Comparison of ENCODE assay signal across 8 mouse cellular contexts in the genomic region with DNA sequence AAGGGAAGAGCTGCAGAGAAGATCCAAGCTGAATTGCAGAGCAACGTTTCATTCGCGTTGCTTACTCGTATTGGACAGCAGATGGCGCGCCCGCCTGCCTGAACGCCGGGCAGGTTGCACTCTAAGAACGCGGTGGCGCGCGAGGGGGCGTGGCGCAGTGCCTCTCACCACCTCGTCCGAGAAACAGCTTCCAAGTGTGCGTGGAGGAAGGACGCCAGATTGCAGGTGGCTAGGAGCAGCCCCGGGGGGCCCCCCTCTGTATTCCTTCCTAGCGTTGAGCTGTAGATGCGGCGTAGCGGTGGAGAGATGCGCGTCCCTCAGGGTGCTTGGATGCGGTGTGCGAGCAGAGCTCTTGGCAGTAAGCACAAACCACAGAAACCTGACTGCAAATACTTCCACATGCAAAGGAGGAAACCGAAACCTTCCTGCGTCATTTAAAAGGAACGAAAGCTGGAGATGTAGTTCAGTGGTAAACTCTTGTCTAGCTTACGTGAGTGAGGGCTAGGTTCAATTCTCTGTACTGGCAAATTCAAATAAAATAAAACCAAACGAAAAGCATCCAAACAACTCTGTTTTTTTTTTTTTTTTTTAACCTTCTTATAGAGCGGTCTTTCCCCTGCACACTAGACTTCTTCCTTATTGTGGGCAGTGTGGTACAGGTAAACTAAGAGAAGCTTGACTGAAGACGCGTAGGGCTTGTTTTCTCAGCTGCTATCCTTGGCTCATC. TPM values are rescaled to one million over a fixed set of nuclear protein-coding genes. Genes with fewer than 3 reads are reported as not detected.
DNase-seq lines count a peak whose midpoint lies in the region; ATAC-seq and TF ChIP-seq lines count a peak whose summit lies in the region.

No protein-coding gene starts in this region.

- DNase-seq in 416B (ENCODE audit: low read depth): peak; percentile 80
- peak; percentile 79 to 84 for DNase-seq in adrenal gland, postnatal 36 days
- DNase-seq in heart, adult 2 months: peak; percentile 76
- DNase-seq in kidney, adult 8-10 months: peak; percentile 56 to 72
- peak; percentile 95 for DNase-seq in midbrain, embryonic 14.5 days
- peak; percentile 56 to 68 for DNase-seq in spleen, adult 2 months (ENCODE audit: low read depth in 1 of 2, low spot score in 2 of 2)

- ATAC-seq in embryonic facial prominence, embryonic 13.5 days (ENCODE audit: insufficient number of reproducible peaks, insufficient read depth, low FRiP score, low TSS enrichment, low read depth): peak; percentile 83
- ATAC-seq in limb, embryonic 12.5 days (ENCODE audit: insufficient number of reproducible peaks, insufficient read depth, low FRiP score, low TSS enrichment, low read depth): no peak
- ATAC-seq in midbrain, embryonic 14.5 days (ENCODE audit: low FRiP score, low TSS enrichment): peak; percentile 84

- intact Hi-C loops in heart, adult 2 months (cut with DNase I): loop anchor here (1.0 to 5.0 kb wide), 3 partner anchors 350 to 686 kb away; no protein-coding TSS in a partner anchor

- no peaks in the 10 kb centered on the region for H3K9me3 ChIP-seq in embryonic facial prominence, embryonic 13.5 days
- H3K9me3 ChIP-seq in limb, embryonic 12.5 days: no peaks in the 10 kb centered on the region
- no peaks in the 10 kb centered on the region for H3K9me3 ChIP-seq in midbrain, embryonic 14.5 days (ENCODE audit: control insufficient read depth, low read length)

- no peak overlapping the region for H3K9ac ChIP-seq in embryonic facial prominence, embryonic 13.5 days
- H3K9ac ChIP-seq in heart, adult 2 months (ENCODE audit: low read depth, low read length): no peak overlapping the region
- H3K9ac ChIP-seq in limb, embryonic 12.5 days (replicated peaks): peak overlapping the region; percentile 47; the same call in 1 of the 2 replicates
- H3K9ac ChIP-seq in midbrain, embryonic 14.5 days (replicated peaks; ENCODE audit: low read length): peak overlapping the region; percentile 59

- TF ChIP-seq CTCF in heart, adult 2 months (IDR thresholded peaks at IDR 0.05): peak; percentile 87
- TF ChIP-seq CTCF in spleen, adult 2 months (IDR thresholded peaks at IDR 0.05; ENCODE audit: extremely low read depth, insufficient read depth, insufficient read length, insufficient replicate concordance): peak; percentile 75; the same call in 1 of the 2 replicates

- WGBS in embryonic facial prominence, embryonic 13.5 days: 5% methylated on average over 37 of the region's 37 CpGs
- WGBS in heart, adult 2 months: 6% methylated on average over 37 of the region's 37 CpGs
- 6% methylated on average over 37 of the region's 37 CpGs for WGBS in limb, embryonic 12.5 days
- 6% methylated on average over 37 of the region's 37 CpGs for WGBS in midbrain, embryonic 14.5 days
- WGBS in spleen, adult 2 months: under 1% methylated on average over 37 of the region's 37 CpGs

- TF ChIP-seq POLR2A in heart, adult 2 months (IDR thresholded peaks at IDR 0.05; ENCODE audit: insufficient read depth, low read depth, low read length): no peak
- TF ChIP-seq POLR2A in spleen, adult 2 months (IDR thresholded peaks at IDR 0.05; ENCODE audit: low read depth, low read length): no peak

- H3K36me3 ChIP-seq in embryonic facial prominence, embryonic 13.5 days: no peaks in the 10 kb centered on the region
- H3K36me3 ChIP-seq in heart, adult 2 months (ENCODE audit: control insufficient read depth, insufficient read depth, low read length): no peaks in the 10 kb centered on the region
- no peaks in the 10 kb centered on the region for H3K36me3 ChIP-seq in limb, embryonic 12.5 days
- H3K36me3 ChIP-seq in midbrain, embryonic 14.5 days (ENCODE audit: control insufficient read depth, insufficient read depth, low read length): no peaks in the 10 kb centered on the region
- no peaks in the 10 kb centered on the region for H3K36me3 ChIP-seq in spleen, adult 2 months (ENCODE audit: control insufficient read depth, insufficient read depth, low read length)

- H3K4me2 ChIP-seq in embryonic facial prominence, embryonic 13.5 days: peak overlapping the region; percentile 72
- peak overlapping the region; percentile 76 for H3K4me2 ChIP-seq in limb, embryonic 12.5 days
- peak overlapping the region; percentile 70 for H3K4me2 ChIP-seq in midbrain, embryonic 14.5 days (ENCODE audit: low read length)

- H3K4me1 ChIP-seq in embryonic facial prominence, embryonic 13.5 days: no peaks in the 10 kb centered on the region
- H3K4me1 ChIP-seq in heart, adult 2 months (ENCODE audit: control insufficient read depth, insufficient read depth, low read length): no peaks in the 10 kb centered on the region
- no peaks in the 10 kb centered on the region for H3K4me1 ChIP-seq in limb, embryonic 12.5 days (replicated peaks)
- H3K4me1 ChIP-seq in midbrain, embryonic 14.5 days (ENCODE audit: control insufficient read depth, insufficient read depth, low read length): no peaks in the 10 kb centered on the region
- no peaks in the 10 kb centered on the region; the same call in 1 of the 2 replicates for H3K4me1 ChIP-seq in spleen, adult 2 months (ENCODE audit: control insufficient read depth, insufficient read depth, insufficient read length)

- H3K4me3 ChIP-seq in embryonic facial prominence, embryonic 13.5 days: peak overlapping the region; percentile 50
- peak overlapping the region; percentile 27 for H3K4me3 ChIP-seq in heart, adult 2 months
- peak overlapping the region; percentile 53 for H3K4me3 ChIP-seq in limb, embryonic 12.5 days (replicated peaks)
- H3K4me3 ChIP-seq in midbrain, embryonic 14.5 days (replicated peaks; ENCODE audit: low read depth, low read length): peak overlapping the region; percentile 45
- H3K4me3 ChIP-seq in spleen, adult 2 months (ENCODE audit: extremely low read depth, insufficient read depth, insufficient read length): peak overlapping the region; percentile 56

- H3K27me3 ChIP-seq in embryonic facial prominence, embryonic 13.5 days: peaks cover 14% of the 10 kb centered on the region
- no peaks in the 10 kb centered on the region for H3K27me3 ChIP-seq in heart, adult 2 months (ENCODE audit: control insufficient read depth, insufficient read depth, low read length)
- peaks cover 20% of the 10 kb centered on the region for H3K27me3 ChIP-seq in limb, embryonic 12.5 days
- H3K27me3 ChIP-seq in midbrain, embryonic 14.5 days (ENCODE audit: control insufficient read depth, insufficient read depth, low read length): no peaks in the 10 kb centered on the region
- H3K27me3 ChIP-seq in spleen, adult 2 months (ENCODE audit: control insufficient read depth, insufficient read depth, low read length): no peaks in the 10 kb centered on the region

- TF ChIP-seq EP300 in heart, adult 2 months (IDR thresholded peaks at IDR 0.05; ENCODE audit: insufficient read depth, low read depth, low read length): no peak

- 0 out of 2 replicates have a peak overlapping the region, but pooled peaks have one; percentile 30 for H3K27ac ChIP-seq in embryonic facial prominence, embryonic 13.5 days
- H3K27ac ChIP-seq in heart, adult 2 months: no peak overlapping the region
- H3K27ac ChIP-seq in limb, embryonic 12.5 days: no peak overlapping the region
- no peak overlapping the region for H3K27ac ChIP-seq in midbrain, embryonic 14.5 days (replicated peaks; ENCODE audit: low read depth, low read length)
- no peak overlapping the region for H3K27ac ChIP-seq in spleen, adult 2 months (ENCODE audit: insufficient read depth, low read length)

- no peaks in the 10 kb centered on the region for H3K79me2 ChIP-seq in heart, adult 2 months (replicated peaks; ENCODE audit: control insufficient read depth, insufficient read depth, low read length)

RNA-seq across cellular contexts. Expression of a gene that starts 19.3 kb away (rescaled TPM):
- total RNA-seq in adrenal gland, postnatal 36 days (2021): 10 to 100 TPM; 60.6 to 66.6 TPM
- 73.6 and 76.8 TPM in 2 replicates for polyA plus RNA-seq in embryonic facial prominence, embryonic 13.5 days (2015; fragmentation: Nextera tagmentation; extraction: Ambion mirVana)
- 10 to 100 TPM; 47.5 to 56.3 TPM for total RNA-seq in heart, adult 2 months (2021)
- polyA plus RNA-seq in heart, adult 2 months (2012; rRNA removed): 15.3 and 21.8 TPM in 2 replicates
- polyA plus RNA-seq in limb, embryonic 12.5 days (2016; fragmentation: Nextera tagmentation; extraction: Ambion mirVana): 74.4 and 74.8 TPM in 2 replicates
- polyA plus RNA-seq in midbrain, embryonic 14.5 days (2014; fragmentation: Nextera tagmentation; extraction: Ambion mirVana): 74.0 and 79.3 TPM in 2 replicates
- polyA plus RNA-seq in spleen, adult 2 months (2012; rRNA removed): 4.4 and 4.9 TPM in 2 replicates

Comparison
In these comparisons a context has a peak if more than half of its experiments do, and no peak if none do; other contexts are left out.
1. H3K9ac ChIP-seq: peak in limb, embryonic 12.5 days (single experiment) and midbrain, embryonic 14.5 days (single experiment); none in embryonic facial prominence, embryonic 13.5 days (single experiment) and heart, adult 2 months (single experiment).
2. Peak in every context shown above with its lines, with median percentiles within 50 percentile points of each other: DNase-seq, H3K4me2 ChIP-seq and H3K4me3 ChIP-seq.